Mouse (Mus musculus): ENCODE results near the gene Hoxb7.

DNA sequence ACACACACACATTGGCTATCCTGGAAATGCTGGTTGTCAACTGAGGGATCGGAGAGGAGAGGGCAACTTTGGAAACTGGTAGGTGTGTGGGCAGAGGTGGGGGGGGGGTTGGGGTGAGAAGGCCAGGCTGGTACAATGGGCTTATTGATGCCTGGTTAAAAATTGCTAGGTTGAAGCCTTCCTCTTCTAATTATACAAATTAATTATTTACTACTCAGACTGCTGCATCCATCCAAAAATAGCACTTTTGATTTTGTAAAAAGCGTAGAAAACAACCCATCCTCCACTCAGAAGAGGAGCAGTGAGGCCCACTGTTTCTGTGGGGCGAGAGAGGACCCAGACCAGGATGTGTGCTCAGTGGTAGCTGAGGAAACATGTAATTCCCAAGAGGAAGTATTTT, 48.6 kb downstream of the Hoxb7 start:
- TF ChIP-seq CTCF (IDR thresholded peaks at IDR 0.05; ENCODE audit: low read depth, low read length) (no peak), EP300 (IDR thresholded peaks at IDR 0.05; ENCODE audit: insufficient read depth, low read depth, low read length) (no peak)

Measured in ES-Bruce4 (cell line).